Mouse (Mus musculus) urinary bladder, postnatal 4 days (tissue): Measurements from ENCODE around the gene Pcif1.
"Not testable (repeated sequence)": the region's sequence is repeated elsewhere in the genome, so short reads cannot be mapped to it uniquely, and the experiment has no call there.

ENCODE experiments used
- DNase-seq, 2 experiments: peaks; one replicate each; pipeline ENCODE4 v3.0.0; 2021 to 2022; ENCODE audit warnings: low spot score in 2 of 2

Gene Pcif1

DNA sequence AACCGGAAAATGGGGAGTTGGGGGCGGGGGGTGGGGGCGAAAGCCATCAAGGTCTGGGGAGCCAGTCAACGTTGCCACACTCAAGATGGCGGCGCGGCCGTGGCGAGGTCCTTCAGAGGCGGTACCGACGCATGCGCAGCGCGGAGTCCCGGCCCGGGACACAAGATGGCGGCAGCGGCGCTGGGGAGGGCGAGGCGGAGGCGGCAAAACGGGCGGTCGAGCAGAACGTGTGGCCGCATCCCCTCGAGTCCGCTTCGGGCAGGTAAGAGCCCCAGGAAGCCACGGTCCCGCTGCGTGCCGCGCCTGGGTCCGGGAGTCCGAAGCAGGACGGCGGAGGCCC lies at the start of gene Pcif1:
Gene Pcif1 (plus strand): TSS at position 77 of the 340 bp plus-strand sequence.
- DNase-seq: peak; percentile 90 to 94

DNA sequence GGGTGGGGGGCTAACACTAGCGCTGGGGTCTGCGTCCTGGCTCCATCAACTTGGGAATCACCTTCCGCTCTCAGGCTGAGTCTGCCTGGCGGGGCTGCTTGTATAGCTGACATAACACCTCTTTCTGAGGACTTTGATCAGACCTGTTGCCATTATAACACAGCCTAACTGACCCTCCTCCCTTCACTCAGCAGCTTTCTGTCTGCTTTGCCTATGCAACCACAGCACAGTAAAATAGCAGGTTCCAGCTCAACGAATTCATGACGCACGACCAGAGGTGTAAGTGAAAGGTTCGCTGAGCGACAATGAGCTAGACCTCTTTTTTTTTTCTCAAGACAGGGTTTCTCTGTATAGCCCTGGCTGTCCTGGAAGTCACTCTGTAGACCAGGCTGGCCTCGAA lies 48.1 kb upstream of the Pcif1 start:
- DNase-seq: no peak

DNA sequence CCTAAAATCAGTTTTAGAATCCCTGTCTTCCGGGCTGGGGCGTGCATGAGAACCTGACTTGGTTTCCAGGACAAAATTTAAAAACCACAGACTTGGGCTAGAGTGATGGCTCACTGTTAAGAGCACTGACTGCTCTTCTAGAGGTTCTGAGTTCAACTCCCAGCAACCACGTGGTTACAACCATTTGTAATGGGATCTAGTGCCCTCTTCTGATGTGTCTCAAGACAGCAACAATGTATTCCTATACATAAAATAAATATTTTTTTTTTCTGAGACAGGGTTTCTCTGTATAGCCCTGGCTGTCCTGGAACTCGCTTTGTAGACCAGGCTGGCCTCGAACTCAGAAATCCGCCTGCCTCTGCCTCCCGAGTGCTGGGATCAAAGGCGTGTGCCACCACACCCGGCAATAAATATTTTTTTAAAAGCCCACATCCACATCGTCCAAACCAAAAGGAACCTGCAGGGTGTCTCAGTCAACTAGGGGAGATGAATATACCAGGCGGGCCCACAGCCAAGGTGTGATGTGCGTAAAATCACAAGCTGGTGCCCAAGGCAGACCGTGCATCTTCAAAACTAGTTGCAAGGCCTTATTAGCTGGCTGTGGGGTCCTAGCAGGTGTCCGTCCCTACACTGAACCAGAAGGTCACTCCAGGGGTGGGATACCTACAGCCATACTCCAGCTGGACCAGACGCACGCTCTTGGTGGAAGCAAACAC lies 46.9 kb upstream of the Pcif1 start:
- no peak for DNase-seq

DNA sequence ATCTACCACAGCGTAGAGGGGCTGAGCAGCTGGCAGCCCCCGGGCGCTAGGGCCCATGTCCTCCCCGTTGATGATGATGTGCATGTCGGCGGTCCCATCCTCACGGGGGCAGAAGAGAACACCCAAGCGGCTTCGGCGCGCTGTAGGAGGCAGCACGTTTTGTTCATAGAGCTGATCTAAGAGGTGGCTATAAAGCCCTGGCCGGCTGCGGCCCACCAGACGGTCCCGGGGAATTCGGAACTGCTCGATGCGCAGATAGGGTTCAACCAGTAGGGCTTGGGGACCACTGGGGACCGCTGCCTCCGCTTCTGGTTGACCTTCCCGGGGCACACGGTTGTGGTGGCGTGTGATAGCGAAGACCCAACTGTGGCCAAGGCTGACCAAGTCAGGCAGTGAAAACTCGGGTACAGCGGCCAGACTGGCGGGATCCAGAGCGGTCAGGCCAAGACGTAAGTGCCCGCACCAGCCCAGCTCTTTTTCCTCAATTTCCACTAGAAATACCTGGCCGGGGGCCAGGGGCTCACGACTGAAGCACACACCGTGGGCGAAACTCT lies 46.3 kb upstream of the Pcif1 start, which contains the start of gene Ctsa:
Gene Ctsa (plus strand): TSS at position 126 of the 554 bp plus-strand sequence.
- peak; percentile 71 to 80 for DNase-seq

DNA sequence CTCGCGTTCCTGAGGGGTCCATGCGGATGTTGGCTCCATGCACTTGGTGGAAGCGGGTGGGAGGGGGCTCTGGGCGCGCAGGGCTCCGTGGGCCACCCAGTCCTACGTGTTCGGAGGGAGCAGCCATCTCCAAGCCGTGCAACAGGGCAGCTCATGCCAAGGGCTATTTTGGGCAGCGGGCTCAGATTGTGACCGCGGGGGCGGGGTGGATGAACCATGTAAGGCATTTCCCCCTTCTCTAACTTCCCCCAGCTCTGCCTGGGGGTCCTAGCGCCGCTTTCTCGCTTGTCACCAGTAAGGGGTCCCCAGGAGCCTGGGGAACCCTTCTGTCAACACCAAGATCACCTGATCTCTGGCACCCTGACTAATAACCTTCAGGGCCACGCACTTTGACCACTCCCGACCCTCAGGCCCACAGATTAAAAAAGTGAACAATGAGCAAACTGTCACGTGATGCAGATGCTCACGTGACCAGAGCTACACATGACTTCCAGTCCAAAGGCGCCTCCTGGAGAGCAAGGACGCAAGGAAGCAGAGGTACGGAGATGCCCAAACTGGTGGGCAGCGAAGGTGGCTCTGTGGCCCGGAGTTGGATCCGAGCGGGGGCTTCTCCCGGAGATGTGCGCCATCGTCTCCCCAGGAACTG lies 45.7 kb upstream of the Pcif1 start, which contains the start of gene Neurl2:
Gene Neurl2 (minus strand): TSS at position 143 of the 646 bp plus-strand sequence.
- peak; percentile 86 to 93 for DNase-seq

DNA sequence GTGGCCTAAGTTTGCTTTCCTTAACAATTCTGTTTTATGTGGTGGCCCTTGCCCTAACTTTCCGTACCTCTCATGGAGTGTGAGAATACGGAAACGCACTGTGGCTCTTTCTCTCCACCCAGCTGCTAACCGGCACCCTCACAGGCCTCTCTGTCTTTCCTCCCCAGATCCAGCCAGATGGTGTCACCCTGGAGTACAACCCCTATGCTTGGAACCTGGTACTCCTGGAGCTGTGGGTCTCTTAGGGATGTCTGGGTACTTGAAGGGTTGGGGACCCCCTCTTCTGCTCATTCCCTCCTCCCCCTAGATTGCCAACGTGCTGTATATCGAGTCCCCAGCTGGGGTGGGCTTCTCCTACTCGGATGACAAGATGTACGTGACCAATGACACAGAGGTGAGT lies 44.6 kb upstream of the Pcif1 start:
- DNase-seq: no peak

DNA sequence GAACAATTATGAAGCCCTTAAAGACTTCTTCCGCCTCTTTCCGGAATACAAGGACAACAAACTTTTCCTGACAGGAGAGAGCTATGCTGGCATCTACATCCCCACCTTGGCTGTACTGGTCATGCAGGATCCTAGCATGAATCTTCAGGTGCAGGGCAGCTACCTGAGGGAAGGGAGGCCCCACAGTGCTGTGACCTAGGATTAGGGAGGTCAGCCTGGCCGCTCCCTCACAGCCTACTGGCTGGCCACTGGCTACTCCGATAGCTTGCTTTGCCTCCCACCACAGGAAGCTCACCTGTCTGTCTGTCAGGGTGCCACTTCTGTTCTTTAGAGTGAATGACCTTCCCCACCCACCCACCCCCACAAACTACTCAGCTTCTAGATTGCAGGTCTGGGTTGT lies 43.9 kb upstream of the Pcif1 start:
- DNase-seq: no peak

DNA sequence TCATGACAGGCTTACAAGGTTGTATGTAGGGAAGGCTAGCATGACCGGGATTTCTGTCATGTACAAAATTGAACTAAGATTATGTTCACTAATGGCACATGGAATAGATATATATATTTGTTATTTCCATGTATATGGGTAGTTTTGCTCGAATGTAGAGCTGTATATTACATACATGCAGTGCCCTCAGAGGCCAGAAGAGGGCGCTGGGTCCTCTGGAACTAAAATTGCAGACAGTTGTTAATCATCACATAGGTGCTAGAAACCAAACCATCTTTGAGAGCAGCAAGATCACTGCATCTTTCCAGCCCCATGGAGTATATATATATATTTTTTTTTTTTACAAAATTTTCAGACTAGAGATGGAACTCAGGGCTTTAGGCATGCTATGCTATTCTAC lies 33.3 kb upstream of the Pcif1 start:
- DNase-seq: no peak

DNA sequence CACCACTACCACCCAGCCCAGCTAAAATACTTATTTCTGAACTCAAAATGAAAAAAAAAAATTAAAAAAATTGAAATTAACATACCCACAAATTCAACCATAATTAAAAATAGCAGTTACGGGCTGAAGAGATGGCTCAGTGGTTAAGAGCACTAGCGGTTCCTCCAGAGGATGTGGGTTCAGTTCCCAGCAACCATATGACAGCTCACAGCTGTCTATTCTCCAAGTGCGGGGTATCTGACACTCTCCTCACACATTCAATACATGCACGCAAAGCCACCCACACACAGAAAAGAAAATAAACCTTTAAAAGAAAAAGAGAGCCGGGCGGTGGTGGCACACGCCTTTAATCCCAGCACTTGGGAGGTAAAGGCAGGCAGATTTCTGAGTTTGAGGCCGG lies 29.0 kb upstream of the Pcif1 start:
- DNase-seq: no peak

DNA sequence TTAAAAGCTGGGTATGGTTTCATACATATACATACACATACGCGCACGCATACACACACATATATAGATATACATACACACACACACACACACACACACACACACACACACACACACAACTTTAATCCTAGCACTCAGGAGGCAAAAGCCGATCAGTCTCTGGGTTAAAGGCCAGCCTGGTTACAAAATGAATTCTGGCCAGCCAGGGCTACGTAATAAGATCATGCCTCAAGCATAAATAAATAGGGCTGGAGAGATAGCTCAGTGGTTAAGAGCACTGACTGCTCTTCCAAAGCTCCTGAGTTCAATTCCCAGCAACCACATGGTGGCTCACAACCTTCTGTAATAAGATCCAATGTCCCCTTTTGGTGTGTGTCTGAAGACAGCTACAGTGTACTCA lies 23.5 kb upstream of the Pcif1 start:
- DNase-seq: not testable (repeated sequence)

DNA sequence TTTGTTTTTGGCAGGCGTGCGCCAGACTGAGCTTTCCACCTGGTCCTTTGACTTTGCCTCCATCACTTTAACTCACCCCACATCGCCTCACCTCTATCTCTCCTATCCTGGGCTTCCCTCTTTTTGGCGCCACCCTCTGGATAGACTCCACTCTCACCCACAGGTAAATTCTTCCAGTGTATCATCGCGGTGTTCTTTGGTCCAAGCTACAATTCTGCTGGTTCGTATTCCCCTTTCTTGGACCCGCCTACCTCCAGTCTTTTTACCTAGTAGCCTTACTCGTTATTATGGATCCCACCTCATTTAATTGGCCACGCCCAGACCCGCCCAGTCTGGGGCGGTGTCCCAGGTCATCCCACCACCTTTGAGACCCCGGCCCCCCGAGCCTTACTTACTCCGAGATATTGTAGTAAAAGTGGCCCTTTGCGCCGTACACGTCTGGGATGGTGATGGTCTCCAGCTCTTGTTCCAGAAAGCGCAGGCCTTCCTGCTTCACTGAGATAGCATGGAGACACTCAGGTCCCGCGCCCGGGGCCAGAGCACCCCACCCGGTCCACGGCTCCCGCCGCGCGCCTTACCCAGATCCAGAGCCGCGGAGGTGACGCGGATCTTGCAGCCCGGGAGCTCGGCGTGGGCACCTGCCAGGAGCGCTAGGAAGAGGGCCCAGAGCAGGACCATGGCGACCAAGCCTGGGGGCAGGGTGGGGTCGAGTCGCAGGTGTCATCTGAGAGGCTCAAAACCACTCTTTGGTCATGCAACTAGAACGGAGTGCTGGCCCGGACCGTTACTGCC lies 22.6 kb upstream of the Pcif1 start:
- no peak for DNase-seq

DNA sequence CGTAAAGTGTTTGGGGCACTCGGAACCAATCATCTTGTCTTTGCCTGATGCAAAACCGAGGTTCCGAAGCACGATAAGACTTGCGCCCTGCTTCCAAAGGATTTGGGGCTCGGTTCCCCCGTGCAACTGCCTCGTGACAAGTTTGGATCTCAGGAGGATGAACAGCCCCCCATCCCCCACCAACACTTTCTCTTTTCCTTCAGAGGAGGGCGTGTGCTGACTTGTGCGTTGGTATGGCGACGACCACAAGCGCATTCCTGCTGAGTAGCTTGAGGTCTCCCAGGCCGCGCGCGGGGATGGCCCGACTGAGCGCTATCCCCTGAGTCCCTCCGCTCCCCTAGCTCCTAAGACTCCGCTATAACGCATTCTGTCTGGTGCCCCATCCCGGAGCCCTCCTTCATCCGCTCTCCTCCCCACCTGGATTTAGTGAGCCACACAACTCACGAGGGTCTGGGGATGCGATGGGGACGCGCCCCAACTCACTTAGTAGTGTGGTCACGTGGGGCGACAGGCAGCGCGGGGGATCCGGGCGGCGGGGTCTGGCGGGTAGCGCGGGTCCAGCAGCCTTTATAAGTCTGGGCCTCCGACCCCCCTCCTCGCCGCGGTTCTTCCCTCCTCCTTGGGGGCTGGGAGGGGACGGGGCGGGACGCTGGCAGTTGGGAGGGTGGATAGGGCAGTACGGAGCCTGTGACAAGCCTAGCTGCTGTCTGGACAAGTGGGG lies 21.8 kb upstream of the Pcif1 start, which contains the start of gene Pltp:
Gene Pltp (minus strand): TSS at position 611 of the 721 bp plus-strand sequence.
- peak; percentile 64 to 72 for DNase-seq

DNA sequence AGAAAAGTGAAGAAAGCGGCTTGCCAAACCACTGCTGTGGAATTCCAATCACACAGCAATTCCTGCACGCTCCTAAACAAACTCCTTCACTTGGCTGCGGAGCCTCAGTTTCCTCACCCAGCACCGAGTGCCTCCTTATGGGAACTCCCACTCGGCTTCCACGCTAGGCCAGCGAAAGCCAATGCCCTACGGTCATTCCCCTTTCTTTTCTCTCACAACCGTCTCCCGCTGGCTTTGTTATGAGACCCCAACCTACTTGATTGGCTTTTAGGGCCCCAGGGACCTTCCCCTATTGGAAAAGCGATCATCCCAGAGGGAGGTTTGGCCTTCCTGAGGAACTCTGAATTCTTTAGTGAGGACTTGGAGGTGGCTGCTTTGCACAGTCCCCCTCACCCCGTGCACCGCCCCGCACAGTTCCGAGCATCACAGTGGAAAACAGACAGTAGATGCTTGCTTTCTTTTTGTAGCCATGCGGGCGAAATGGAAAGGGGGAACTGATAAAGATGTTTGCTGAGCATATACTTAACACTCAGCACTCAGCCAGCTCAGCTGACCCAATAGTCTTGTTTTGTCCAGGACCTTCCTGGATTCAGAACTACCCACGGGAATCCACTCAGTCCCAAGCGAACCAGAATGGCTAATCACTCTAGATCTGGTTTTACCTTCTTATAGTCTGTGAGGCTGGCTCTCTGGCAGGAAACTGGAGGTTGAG lies 21.1 kb upstream of the Pcif1 start:
- no peak for DNase-seq

DNA sequence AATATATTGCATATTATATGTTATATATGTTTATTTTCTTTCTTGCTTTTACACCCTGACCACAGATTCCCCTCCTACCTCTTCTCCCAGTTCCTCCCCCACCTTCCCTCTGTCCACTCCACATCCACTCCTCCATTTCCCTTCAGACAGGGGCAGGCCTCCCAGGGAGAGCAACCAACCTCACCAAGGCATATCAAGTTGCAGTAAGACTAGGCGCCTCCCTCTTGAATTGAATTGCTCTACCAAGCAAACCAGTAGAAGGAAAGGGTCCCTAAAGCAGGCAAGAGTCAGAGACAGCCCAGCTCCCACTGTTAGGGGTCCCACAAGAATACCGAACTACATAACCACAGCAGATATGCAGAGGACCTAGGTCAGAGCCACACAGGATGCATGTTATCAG lies 19.9 kb upstream of the Pcif1 start:
- no peak for DNase-seq

DNA sequence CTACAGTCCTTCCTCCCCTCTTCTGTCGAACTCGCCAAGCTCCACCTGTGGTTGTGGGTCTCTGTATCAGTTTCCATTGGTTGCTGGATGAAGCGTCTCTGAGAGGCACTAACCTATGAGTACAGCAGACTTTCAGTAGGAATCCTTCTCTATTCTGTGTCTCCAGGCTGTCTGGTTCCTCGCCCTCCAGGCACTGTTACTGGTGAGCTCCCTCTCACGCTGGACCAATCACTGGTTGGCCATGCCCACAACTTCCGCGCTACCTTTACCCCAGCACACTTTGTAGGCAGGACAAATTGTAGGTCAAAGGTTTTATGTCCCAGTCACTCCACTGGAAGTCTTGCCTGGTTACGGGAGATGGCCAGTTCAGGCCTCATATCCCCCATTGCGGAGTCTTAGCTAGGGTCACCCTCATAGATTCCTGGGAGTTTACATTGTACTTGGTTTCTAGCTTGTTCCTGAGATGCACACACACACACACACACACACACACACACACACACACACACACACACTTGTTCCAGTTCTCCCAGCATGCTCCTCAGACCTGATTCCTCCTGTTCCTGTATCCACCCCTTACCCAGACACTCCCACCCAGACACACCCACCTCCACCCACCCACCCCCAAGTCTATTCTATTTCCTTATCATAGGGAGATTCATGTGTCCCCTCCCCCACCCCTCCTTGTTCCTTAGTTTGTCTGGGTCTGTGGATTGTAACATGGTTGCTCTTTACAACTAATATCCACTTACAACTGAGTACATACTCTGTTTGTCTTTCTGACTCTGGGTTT lies 19.3 kb upstream of the Pcif1 start:
- no peak for DNase-seq

DNA sequence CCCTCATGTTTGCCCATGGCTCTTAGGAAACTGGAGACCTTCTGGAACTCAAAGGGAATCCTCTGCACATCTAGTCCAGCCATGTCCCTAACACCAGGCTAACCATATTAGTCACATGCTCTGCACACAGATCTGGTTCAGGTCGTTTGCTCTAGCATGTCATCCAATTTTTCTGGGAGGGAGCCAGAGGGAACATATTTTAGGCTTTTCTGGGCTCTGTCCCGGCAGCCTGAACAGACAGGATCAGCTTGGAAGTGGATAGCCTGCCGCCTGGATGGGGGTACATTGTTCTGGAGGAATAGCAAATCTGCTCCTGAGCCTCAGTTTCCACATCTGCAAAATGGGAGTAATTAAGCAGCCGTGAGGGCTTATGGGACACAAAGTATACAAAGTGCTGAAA lies 18.0 kb upstream of the Pcif1 start:
- no peak for DNase-seq

DNA sequence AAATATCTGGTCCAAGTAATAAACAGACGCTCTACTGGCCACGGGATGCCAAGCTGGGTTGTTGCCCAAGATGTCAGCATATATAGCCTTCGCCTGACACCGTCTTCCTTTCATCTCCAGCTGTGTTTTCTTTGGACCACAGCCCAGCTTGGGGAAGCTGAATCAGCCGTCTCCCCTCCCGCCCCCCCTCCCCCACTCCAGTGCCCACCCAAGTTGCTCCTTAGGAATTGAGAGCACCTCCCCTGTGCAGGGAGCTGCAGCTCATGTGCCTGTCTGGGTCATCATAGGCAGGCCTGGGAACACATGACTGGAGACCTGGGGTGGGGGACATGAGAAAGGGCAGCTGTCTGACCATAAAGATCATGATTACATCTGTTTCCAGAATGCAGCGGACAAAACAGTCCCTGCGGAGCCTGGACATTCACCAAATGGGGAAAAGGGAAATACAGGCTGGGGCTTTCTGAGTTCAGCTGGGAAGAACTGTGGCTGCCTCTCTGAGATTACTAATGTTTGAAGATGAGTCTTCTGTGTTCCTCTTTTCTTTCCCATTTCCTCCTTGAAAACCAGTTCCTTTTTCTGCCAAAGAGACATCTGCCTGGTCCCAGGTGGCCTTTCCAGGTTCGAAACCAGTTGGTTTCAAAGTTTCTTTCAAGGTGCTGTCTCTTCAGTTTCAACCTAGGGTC lies 16.8 kb upstream of the Pcif1 start:
- peak; percentile 72 to 81 for DNase-seq

DNA sequence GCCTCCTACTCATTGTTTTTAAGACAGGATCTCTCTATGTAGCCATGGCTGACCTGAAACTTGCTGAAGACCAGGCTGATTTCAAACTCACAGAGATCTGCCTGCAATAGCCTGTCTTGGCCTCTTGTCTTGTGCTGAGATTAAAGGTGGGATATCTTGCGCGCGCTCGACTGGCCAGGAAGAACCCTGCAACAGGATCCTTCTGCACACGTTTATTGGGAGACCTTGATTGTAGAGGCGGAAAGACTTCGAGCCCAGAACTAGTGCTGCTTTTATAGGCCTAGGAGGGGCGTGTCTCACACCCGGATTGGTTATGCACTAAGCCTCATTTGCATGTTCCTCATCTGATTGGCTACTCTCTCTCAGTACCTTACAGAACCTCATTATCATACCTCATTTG lies 15.7 kb upstream of the Pcif1 start:
- not testable (repeated sequence) for DNase-seq

DNA sequence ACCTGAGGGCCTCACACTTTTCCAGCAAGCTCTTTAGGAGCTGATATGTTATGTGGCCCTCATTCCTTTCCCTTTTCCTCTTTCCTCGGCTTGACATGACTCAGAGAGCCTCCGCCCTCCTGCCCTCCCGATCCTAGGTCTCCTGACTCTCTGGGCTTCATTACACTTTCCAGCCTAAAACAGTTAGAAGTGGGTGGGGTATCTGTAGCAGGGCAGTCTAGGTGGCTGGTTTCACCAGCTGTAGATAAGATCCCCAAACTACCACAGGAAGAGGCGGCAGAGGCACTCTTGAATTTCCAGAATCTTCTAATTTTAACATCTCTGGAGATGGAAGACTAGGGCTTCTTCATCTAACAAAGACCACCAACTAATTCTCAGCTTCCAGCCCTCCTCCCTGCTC lies 14.5 kb upstream of the Pcif1 start:
- DNase-seq: no peak
